Mouse (Mus musculus) limb, embryonic 13.5 days (tissue): Measurements from ENCODE around the gene Prkcq. TPM values are rescaled to one million over a fixed set of nuclear protein-coding genes. Genes with fewer than 3 reads are reported as not detected.

Experiments
- ATAC-seq: fragments of 200-750 bp; cut with Nextera tagmentation; 2 replicates; pipeline ENCODE4 v1.8.0; 2017; ENCODE audit warnings: low read depth, moderate number of reproducible peaks, moderate TSS enrichment; ENCODE audit not compliant: low FRiP score
- H3K27ac ChIP-seq: fragments of 300-500 bp; sonication (generic); 2 replicates; pipeline ENCODE4 v1.5.1; 2015; ENCODE audit warnings: inconsistent platforms, mild to moderate bottlenecking, moderate library complexity
- H3K27me3 ChIP-seq: fragments of 300-500 bp; sonication (generic); 2 replicates; pipeline ENCODE4 v1.6.1; 2015; ENCODE audit warnings: mild to moderate bottlenecking, inconsistent platforms
- H3K36me3 ChIP-seq: fragments of 300-500 bp; sonication (generic); 2 replicates; pipeline ENCODE4 v1.6.1; 2015; ENCODE audit warnings: inconsistent platforms, mild to moderate bottlenecking, moderate library complexity
- H3K4me1 ChIP-seq: fragments of 300-500 bp; sonication (generic); 2 replicates; pipeline ENCODE4 v1.6.1; 2015; ENCODE audit warnings: inconsistent platforms
- H3K4me2 ChIP-seq: fragments of 300-500 bp; sonication (generic); replicated peaks from 2 replicates; pipeline ENCODE4 v1.6.1; 2015; ENCODE audit warnings: inconsistent platforms, mild to moderate bottlenecking, moderate library complexity
- H3K4me3 ChIP-seq: fragments of 300-500 bp; sonication (generic); 2 replicates; pipeline ENCODE4 v1.5.1; 2015; ENCODE audit warnings: moderate library complexity, mild to moderate bottlenecking, inconsistent platforms
- H3K9ac ChIP-seq: fragments of 300-500 bp; sonication (generic); 2 replicates; pipeline ENCODE4 v1.6.1; 2015; ENCODE audit warnings: mild to moderate bottlenecking, inconsistent platforms
- H3K9me3 ChIP-seq: fragments of 300-500 bp; sonication (generic); 2 replicates; pipeline ENCODE4 v1.6.1; 2016; ENCODE audit warnings: inconsistent platforms
- WGBS: fragments of 180-500 bp; shearing (Covaris S2); methylation state at CpG from one replicate; pipeline ENCODE4 v1.1.7; 2015; 5-methylcytosine and 5-hydroxymethylcytosine counted together
- polyA plus RNA-seq: library from polyadenylated mRNA; unstranded; fragments of >200 nt; fragmentation: Nextera tagmentation; extraction: Ambion mirVana; gene quantifications from 2 replicates; pipeline ENCODE4 v1.2.1, GENCODE M21; 2015

Gene Prkcq
- polyA plus RNA-seq, 1 experiment from 2014 or later, result 2.1 TPM

- Histone ChIP-seq H3K9me3 (peaks cover 3% of the 10 kb centered on the region; the same call in 1 of the 2 replicates), H3K4me1 (no peaks in the 10 kb centered on the region), H3K27me3 (no peaks in the 10 kb centered on the region), H3K4me2 (no peak overlapping the region), H3K9ac (no peak overlapping the region), H3K36me3 (no peaks in the 10 kb centered on the region), H3K4me3 (no peak overlapping the region), H3K27ac (no peak overlapping the region)
- ATAC-seq, result no peak
- WGBS, result 89% methylated on average over 4 of the region's 4 CpGs
These were observed 17.4 kb downstream of the Prkcq start for GRCm38 (mm10) chr2:11189150-11189767.

GRCm38 (mm10) chr2:11192281-11193098 lies 20.6 kb downstream of the Prkcq start:
- no peak for ATAC-seq
- no peak overlapping the region for H3K9ac ChIP-seq
- H3K36me3 ChIP-seq, result no peaks in the 10 kb centered on the region
- H3K4me3 ChIP-seq, result no peak overlapping the region
- no peaks in the 10 kb centered on the region for H3K27me3 ChIP-seq
- no peaks in the 10 kb centered on the region for H3K9me3 ChIP-seq
- H3K4me1 ChIP-seq, result no peaks in the 10 kb centered on the region
- H3K27ac ChIP-seq, result no peak overlapping the region
- WGBS, result 55% methylated on average over 12 of the region's 12 CpGs
- no peak overlapping the region for H3K4me2 ChIP-seq

GRCm38 (mm10) chr2:11193099-11193618 lies 21.3 kb downstream of the Prkcq start:
- H3K4me3 ChIP-seq, result no peak overlapping the region
- no peak for ATAC-seq
- H3K27me3 ChIP-seq, result no peaks in the 10 kb centered on the region
- no peaks in the 10 kb centered on the region for H3K4me1 ChIP-seq
- no peaks in the 10 kb centered on the region for H3K9me3 ChIP-seq
- WGBS, result 77% methylated on average over 6 of the region's 6 CpGs
- H3K4me2 ChIP-seq, result no peak overlapping the region
- H3K36me3 ChIP-seq, result no peaks in the 10 kb centered on the region
- H3K9ac ChIP-seq, result no peak overlapping the region
- H3K27ac ChIP-seq, result no peak overlapping the region

GRCm38 (mm10) chr2:11194732-11195340 lies 22.9 kb downstream of the Prkcq start:
- Histone ChIP-seq H3K36me3 (no peaks in the 10 kb centered on the region), H3K27me3 (no peaks in the 10 kb centered on the region), H3K4me1 (no peaks in the 10 kb centered on the region), H3K9me3 (no peaks in the 10 kb centered on the region), H3K4me2 (no peak overlapping the region), H3K4me3 (no peak overlapping the region), H3K9ac (no peak overlapping the region), H3K27ac (no peak overlapping the region)
- no peak for ATAC-seq
- WGBS, result 66% methylated on average over 5 of the region's 5 CpGs

- Histone ChIP-seq H3K9ac (no peak overlapping the region), H3K27me3 (no peaks in the 10 kb centered on the region), H3K4me1 (no peaks in the 10 kb centered on the region), H3K9me3 (no peaks in the 10 kb centered on the region), H3K4me3 (no peak overlapping the region), H3K36me3 (no peaks in the 10 kb centered on the region), H3K4me2 (no peak overlapping the region), H3K27ac (no peak overlapping the region)
- no peak for ATAC-seq
- 86% methylated on average over 2 of the region's 2 CpGs for WGBS
These were observed 24.2 kb downstream of the Prkcq start for GRCm38 (mm10) chr2:11196071-11196470.

- Histone ChIP-seq H3K27ac (no peak overlapping the region), H3K9me3 (no peaks in the 10 kb centered on the region), H3K4me3 (no peak overlapping the region), H3K27me3 (no peaks in the 10 kb centered on the region), H3K4me2 (no peak overlapping the region), H3K9ac (no peak overlapping the region), H3K4me1 (no peaks in the 10 kb centered on the region), H3K36me3 (no peaks in the 10 kb centered on the region)
- WGBS, result 81% methylated on average over 5 of the region's 5 CpGs
- no peak for ATAC-seq
These were observed 25.1 kb downstream of the Prkcq start for GRCm38 (mm10) chr2:11196952-11197559.

- WGBS, result 82% methylated on average over 5 of the region's 5 CpGs
- Histone ChIP-seq H3K4me1 (no peaks in the 10 kb centered on the region), H3K9me3 (no peaks in the 10 kb centered on the region), H3K27me3 (no peaks in the 10 kb centered on the region), H3K4me3 (no peak overlapping the region), H3K9ac (no peak overlapping the region), H3K4me2 (no peak overlapping the region), H3K36me3 (no peaks in the 10 kb centered on the region), H3K27ac (no peak overlapping the region)
- no peak for ATAC-seq
These were observed 27.7 kb downstream of the Prkcq start for GRCm38 (mm10) chr2:11199624-11200023.

GRCm38 (mm10) chr2:11202841-11203240 lies 30.9 kb downstream of the Prkcq start:
- ATAC-seq, result no peak
- no peak overlapping the region for H3K9ac ChIP-seq
- 91% methylated on average over 11 of the region's 11 CpGs for WGBS

GRCm38 (mm10) chr2:11203261-11203660 lies 31.4 kb downstream of the Prkcq start:
- Histone ChIP-seq H3K9me3 (no peaks in the 10 kb centered on the region), H3K4me1 (no peaks in the 10 kb centered on the region), H3K27me3 (no peaks in the 10 kb centered on the region), H3K9ac (no peak overlapping the region), H3K4me2 (no peak overlapping the region), H3K4me3 (no peak overlapping the region), H3K27ac (no peak overlapping the region), H3K36me3 (no peaks in the 10 kb centered on the region)
- 53% methylated on average over 5 of the region's 5 CpGs for WGBS
- ATAC-seq, result no peak

More at GRCm38 (mm10) chr2:11202841-11203240, 30.9 kb downstream of the Prkcq start:
- Histone ChIP-seq H3K4me2 (no peak overlapping the region), H3K27ac (no peak overlapping the region), H3K4me3 (no peak overlapping the region), H3K36me3 (no peaks in the 10 kb centered on the region), H3K4me1 (no peaks in the 10 kb centered on the region), H3K9me3 (no peaks in the 10 kb centered on the region), H3K27me3 (no peaks in the 10 kb centered on the region)

- no peaks in the 10 kb centered on the region for H3K4me1 ChIP-seq
- no peak overlapping the region for H3K4me2 ChIP-seq
- no peaks in the 10 kb centered on the region for H3K27me3 ChIP-seq
- no peak overlapping the region for H3K4me3 ChIP-seq
- WGBS, result 68% methylated on average over 5 of the region's 5 CpGs
- no peaks in the 10 kb centered on the region for H3K9me3 ChIP-seq
- H3K27ac ChIP-seq, result no peak overlapping the region; the same call in 1 of the 2 replicates
- no peaks in the 10 kb centered on the region for H3K36me3 ChIP-seq
- no peak for ATAC-seq
- no peak overlapping the region for H3K9ac ChIP-seq
These were observed 32.3 kb downstream of the Prkcq start for GRCm38 (mm10) chr2:11204232-11204631.

- H3K4me2 ChIP-seq, result no peak overlapping the region
- no peaks in the 10 kb centered on the region for H3K4me1 ChIP-seq
- H3K27ac ChIP-seq, result no peak overlapping the region
- H3K27me3 ChIP-seq, result no peaks in the 10 kb centered on the region
- no peak overlapping the region for H3K4me3 ChIP-seq
- ATAC-seq, result no peak
- WGBS, result 88% methylated on average over 9 of the region's 9 CpGs
- no peaks in the 10 kb centered on the region for H3K36me3 ChIP-seq
- no peaks in the 10 kb centered on the region for H3K9me3 ChIP-seq
- H3K9ac ChIP-seq, result no peak overlapping the region
These were observed 33.1 kb downstream of the Prkcq start for GRCm38 (mm10) chr2:11204961-11205360.

GRCm38 (mm10) chr2:11205720-11206119 lies 33.8 kb downstream of the Prkcq start:
- H3K9ac ChIP-seq, result no peak overlapping the region
- no peaks in the 10 kb centered on the region for H3K36me3 ChIP-seq
- WGBS, result 92% methylated on average over 6 of the region's 6 CpGs
- H3K27ac ChIP-seq, result no peak overlapping the region
- ATAC-seq, result no peak
- no peaks in the 10 kb centered on the region for H3K27me3 ChIP-seq
- H3K4me2 ChIP-seq, result no peak overlapping the region
- no peak overlapping the region for H3K4me3 ChIP-seq
- H3K4me1 ChIP-seq, result no peaks in the 10 kb centered on the region
- no peaks in the 10 kb centered on the region for H3K9me3 ChIP-seq
